Mouse (Mus musculus) ES-Bruce4 (cell line): Measurements from ENCODE around the gene Rps28. TPM values are rescaled to one million over a fixed set of nuclear protein-coding genes. Genes with fewer than 3 reads are reported as not detected.

Experiments
- H3K27ac ChIP-seq: 2 replicates; pipeline ENCODE4 v1.5.1; 2012; ENCODE audit warnings: low read length, inconsistent platforms; ENCODE audit not compliant: insufficient read depth
- H3K27me3 ChIP-seq: 2 replicates; pipeline ENCODE4 v1.6.1; 2012; ENCODE audit warnings: mild to moderate bottlenecking, low read length, inconsistent platforms; ENCODE audit not compliant: control insufficient read depth, poor library complexity, insufficient read depth, severe bottlenecking
- H3K36me3 ChIP-seq: 2 replicates; pipeline ENCODE4 v1.6.1; 2012; ENCODE audit warnings: inconsistent platforms, mild to moderate bottlenecking, low read length, moderate library complexity; ENCODE audit not compliant: control insufficient read depth, poor library complexity, insufficient read depth, severe bottlenecking
- H3K4me1 ChIP-seq: one replicate; pipeline ENCODE4 v1.8.1; 2011; ENCODE audit warnings: low read length; ENCODE audit not compliant: control insufficient read depth, insufficient read depth
- H3K4me3 ChIP-seq: 2 replicates; pipeline ENCODE4 v1.5.1; 2011; ENCODE audit warnings: low read depth, mild to moderate bottlenecking, low read length
- H3K9ac ChIP-seq: 2 replicates; pipeline ENCODE4 v1.6.1; 2012; ENCODE audit warnings: low read depth, mild to moderate bottlenecking, inconsistent platforms; ENCODE audit not compliant: poor library complexity, severe bottlenecking
- H3K9me3 ChIP-seq: replicated peaks from 2 replicates; pipeline ENCODE4 v1.6.1; 2012; ENCODE audit warnings: mild to moderate bottlenecking, low read length, inconsistent platforms; ENCODE audit not compliant: control insufficient read depth, poor library complexity, insufficient read depth, severe bottlenecking
- CTCF ChIP-seq: IDR thresholded peaks from one replicate; pipeline ENCODE4 v1.8.1; 2011; ENCODE audit warnings: low read depth, low read length
- EP300 ChIP-seq: IDR thresholded peaks from 2 replicates; pipeline ENCODE4 v1.6.1; 2011; ENCODE audit warnings: low read depth, low read length; ENCODE audit not compliant: insufficient read depth
- POLR2A ChIP-seq: IDR thresholded peaks from one replicate; pipeline ENCODE4 v1.8.1; 2011; ENCODE audit warnings: low read length; ENCODE audit not compliant: insufficient read depth
- polyA plus RNA-seq: library from polyadenylated mRNA; stranded (reverse); fragments of >200 nt; gene quantifications from 2 replicates; pipeline ENCODE4 v1.2.4, GENCODE M21; 2011; ENCODE audit warnings: low read depth; ENCODE audit not compliant: missing spikeins, insufficient read depth, insufficient read length

The Rps28 gene
- polyA plus RNA-seq, 1 experiment = 3,700 TPM

GRCm38 (mm10) chr17:33771617-33772016, 52.7 kb downstream of the Rps28 start:
- TF ChIP-seq POLR2A = no peak
- no peak for TF ChIP-seq CTCF
- no peak for TF ChIP-seq EP300
- no peak overlapping the region for H3K4me3 ChIP-seq
- no peak overlapping the region for H3K27ac ChIP-seq
- no peak overlapping the region for H3K9ac ChIP-seq
- H3K36me3 ChIP-seq = peaks cover 14% of the 10 kb centered on the region
- H3K9me3 ChIP-seq = no peaks in the 10 kb centered on the region
- no peaks in the 10 kb centered on the region; the same call in 1 of the 2 replicates for H3K27me3 ChIP-seq
- H3K4me1 ChIP-seq = no peaks in the 10 kb centered on the region

Other genes with a start within 250 kb of the Rps28 start
- 31.9 and 39.5 TPM in 2 replicates for gene Zfp414, start 195.5 kb downstream of the Rps28 start, polyA plus RNA-seq
- not detected in 2 replicates for gene Pram1, start 186.5 kb downstream of the Rps28 start, polyA plus RNA-seq
- 607 and 610 TPM in 2 replicates for gene Hnrnpm, start 137.7 kb downstream of the Rps28 start, polyA plus RNA-seq
- gene March2, start 105.9 kb downstream of the Rps28 start, polyA plus RNA-seq = 17.1 and 19.1 TPM in 2 replicates
- 57.9 and 73.6 TPM in 2 replicates for gene Rab11b, start 64.0 kb downstream of the Rps28 start, polyA plus RNA-seq
- gene Angptl4, start 42.7 kb downstream of the Rps28 start, polyA plus RNA-seq = 3.6 and 3.9 TPM in 2 replicates
- 40.0 and 44.7 TPM in 2 replicates for gene Kank3, start 14.0 kb downstream of the Rps28 start, polyA plus RNA-seq
- gene Ndufa7, start within 50 bp of the Rps28 start, polyA plus RNA-seq = 406 and 464 TPM in 2 replicates
- gene Cd320, start 18.5 kb upstream of the Rps28 start, polyA plus RNA-seq = 30.6 and 35.7 TPM in 2 replicates
- gene Gm7029, start 49.3 kb upstream of the Rps28 start, polyA plus RNA-seq = not detected in 2 replicates
- 155 and 186 TPM in 2 replicates for gene Kifc1, start 66.1 kb upstream of the Rps28 start, polyA plus RNA-seq
- 16.7 and 19.1 TPM in 2 replicates for gene Platr17, start 80.6 kb upstream of the Rps28 start, polyA plus RNA-seq
- gene Daxx, start 84.9 kb upstream of the Rps28 start, polyA plus RNA-seq = 40.2 and 42.3 TPM in 2 replicates
- 81.0 and 97.3 TPM in 2 replicates for gene Tapbp, start 91.3 kb upstream of the Rps28 start, polyA plus RNA-seq
- 14.8 and 20.7 TPM in 2 replicates for gene Zbtb22, start 91.3 kb upstream of the Rps28 start, polyA plus RNA-seq
- gene Rgl2, start 105.0 kb upstream of the Rps28 start, polyA plus RNA-seq = 34.7 and 37.5 TPM in 2 replicates
- gene Pfdn6, start 115.8 kb upstream of the Rps28 start, polyA plus RNA-seq = 146 and 152 TPM in 2 replicates
- 25.3 and 30.2 TPM in 2 replicates for gene Wdr46, start 116.1 kb upstream of the Rps28 start, polyA plus RNA-seq
- 3.6 and 4.2 TPM in 2 replicates for gene B3galt4, start 126.9 kb upstream of the Rps28 start, polyA plus RNA-seq
- gene Vps52, start 131.2 kb upstream of the Rps28 start, polyA plus RNA-seq = 18.3 and 19.0 TPM in 2 replicates
- 2,174 TPM in 2 replicates for gene Rps18, start 131.4 kb upstream of the Rps28 start, polyA plus RNA-seq
- 98.4 and 103 TPM in 2 replicates for gene H2-K1, start 175.8 kb upstream of the Rps28 start, polyA plus RNA-seq
- gene Ring1, start 200.1 kb upstream of the Rps28 start, polyA plus RNA-seq = 8.1 and 11.4 TPM in 2 replicates
- 19.0 and 26.1 TPM in 2 replicates for gene H2-Ke6, start 203.5 kb upstream of the Rps28 start, polyA plus RNA-seq
- 57.2 and 68.8 TPM in 2 replicates for gene Slc39a7, start 207.1 kb upstream of the Rps28 start, polyA plus RNA-seq
- gene Rxrb, start 207.2 kb upstream of the Rps28 start, polyA plus RNA-seq = 37.7 and 38.2 TPM in 2 replicates
- 0.82 and 0.85 TPM in 2 replicates for gene Col11a2, start 214.9 kb upstream of the Rps28 start, polyA plus RNA-seq